Mouse (Mus musculus) heart, adult 2 months (tissue): ENCODE data around the gene Ell.

ENCODE experiments used
- CTCF ChIP-seq: fragments of 200-600 bp; IDR thresholded peaks from 2 replicates; pipeline ENCODE4 v1.8.1; 2022; ENCODE audit warnings: antibody characterized with exemption, mild to moderate bottlenecking, moderate library complexity
- POLR2A ChIP-seq: fragments of 200-500 bp; IDR thresholded peaks from 2 replicates; pipeline ENCODE4 v1.6.1; 2011; ENCODE audit warnings: mild to moderate bottlenecking, low read depth, low read length, control low read depth; ENCODE audit not compliant: insufficient read depth

- TF ChIP-seq CTCF (no peak), POLR2A (no peak)
These were observed 5.0 kb upstream of the Ell start for GRCm38 (mm10) chr8:70534281-70534680.
